Mouse (Mus musculus) kidney, embryonic 14.5 days (tissue): ENCODE results near the gene Crip3. TPM values are rescaled to one million over a fixed set of nuclear protein-coding genes. Genes with fewer than 3 reads are reported as not detected.

Source experiments
- ATAC-seq: fragments of 200-750 bp; cut with Nextera tagmentation; 2 replicates; pipeline ENCODE4 v1.8.0; 2017; ENCODE audit warnings: moderate number of reproducible peaks, mild to moderate bottlenecking, moderate TSS enrichment, moderate library complexity; ENCODE audit not compliant: low FRiP score, low TSS enrichment
- H3K27ac ChIP-seq: fragments of 300-500 bp; sonication (generic); 2 replicates; pipeline ENCODE4 v1.5.1; 2014; ENCODE audit warnings: low read depth, mild to moderate bottlenecking, low read length, moderate library complexity, mixed read lengths
- H3K27me3 ChIP-seq: fragments of 300-500 bp; sonication (generic); 2 replicates; pipeline ENCODE4 v1.6.1; 2014; ENCODE audit warnings: mild to moderate bottlenecking, low read length; ENCODE audit not compliant: control insufficient read depth, insufficient read depth
- H3K36me3 ChIP-seq: fragments of 300-500 bp; sonication (generic); 2 replicates; pipeline ENCODE4 v1.6.1; 2014; ENCODE audit warnings: low read length, mixed read lengths; ENCODE audit not compliant: control insufficient read depth, insufficient read depth
- H3K4me1 ChIP-seq: fragments of 300-500 bp; sonication (generic); 2 replicates; pipeline ENCODE4 v1.6.1; 2014; ENCODE audit warnings: low read length, mixed read lengths; ENCODE audit not compliant: control insufficient read depth, insufficient read depth
- H3K4me2 ChIP-seq: fragments of 300-500 bp; sonication (generic); replicated peaks from 2 replicates; pipeline ENCODE4 v1.6.1; 2014; ENCODE audit warnings: low read depth, mild to moderate bottlenecking, low read length
- H3K4me3 ChIP-seq: fragments of 300-500 bp; sonication (generic); 2 replicates; pipeline ENCODE4 v1.5.1; 2014; ENCODE audit warnings: mild to moderate bottlenecking, low read length
- H3K9ac ChIP-seq: fragments of 300-500 bp; sonication (generic); 2 replicates; pipeline ENCODE4 v1.6.1; 2014; ENCODE audit warnings: low read depth, mild to moderate bottlenecking, low read length, moderate library complexity
- H3K9me3 ChIP-seq: fragments of 300-500 bp; sonication (generic); 2 replicates; pipeline ENCODE4 v1.6.1; 2016; ENCODE audit warnings: low read length; ENCODE audit not compliant: control insufficient read depth
- WGBS: fragments of 180-500 bp; shearing (Covaris S2); extraction: QIAGEN DNeasy Blood & Tissue Kit; methylation state at CpG from one replicate; pipeline ENCODE4 v1.1.7; 2014; 5-methylcytosine and 5-hydroxymethylcytosine counted together
- polyA plus RNA-seq: library from polyadenylated mRNA; unstranded; fragments of >200 nt; fragmentation: Nextera tagmentation; extraction: Ambion mirVana; gene quantifications from 2 replicates; pipeline ENCODE4 v1.2.1, GENCODE M21; 2014

The Crip3 gene
- polyA plus RNA-seq, 1 experiment from 2014 or later, result 0.38 TPM

DNA sequence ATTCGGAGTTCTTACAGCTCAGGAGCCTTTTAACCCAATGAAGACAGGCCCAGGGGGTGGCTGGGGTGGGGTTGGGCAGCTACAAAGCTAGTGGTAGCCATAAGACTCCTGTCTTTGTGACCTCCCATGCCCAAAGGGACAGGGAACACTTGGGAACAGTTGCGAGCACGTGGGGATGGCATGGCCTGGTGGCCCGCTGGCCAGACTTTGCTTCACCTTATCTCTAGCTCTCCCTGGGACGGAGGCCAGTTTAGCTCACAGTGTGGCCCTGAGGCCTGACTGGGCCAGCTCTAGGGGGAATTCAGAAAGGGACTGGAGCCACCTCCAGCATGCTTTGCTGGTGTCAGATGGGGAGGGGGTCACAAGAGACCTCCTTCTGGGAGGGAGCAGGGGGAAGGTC lies 33.5 kb downstream of the Crip3 start:
- WGBS, result 74% methylated on average over 5 of the region's 5 CpGs
- H3K4me1 ChIP-seq, result 0 out of 2 replicates have a peak, but pooled peaks cover 6% of the 10 kb centered on the region

GRCm38 (mm10) chr17:46467830-46468229 lies 39.1 kb downstream of the Crip3 start:
- 67% methylated on average over 9 of the region's 9 CpGs for WGBS
- Histone ChIP-seq H3K4me1 (no peaks in the 10 kb centered on the region), H3K4me3 (no peak overlapping the region), H3K36me3 (no peaks in the 10 kb centered on the region), H3K9ac (no peak overlapping the region), H3K27me3 (0 out of 2 replicates have a peak, but pooled peaks cover 3% of the 10 kb centered on the region), H3K27ac (no peak overlapping the region), H3K9me3 (no peaks in the 10 kb centered on the region), H3K4me2 (no peak overlapping the region)
- ATAC-seq, result no peak

More for the DNA sequence above, 33.5 kb downstream of the Crip3 start:
- Histone ChIP-seq H3K9ac (no peak overlapping the region), H3K4me3 (no peak overlapping the region), H3K27ac (no peak overlapping the region), H3K9me3 (no peaks in the 10 kb centered on the region), H3K27me3 (peaks cover 37% of the 10 kb centered on the region), H3K36me3 (no peaks in the 10 kb centered on the region), H3K4me2 (no peak overlapping the region)
- no peak for ATAC-seq

- Histone ChIP-seq H3K9ac (no peak overlapping the region), H3K4me2 (no peak overlapping the region), H3K36me3 (no peaks in the 10 kb centered on the region), H3K4me1 (0 out of 2 replicates have a peak, but pooled peaks cover 3% of the 10 kb centered on the region), H3K27ac (no peak overlapping the region), H3K9me3 (no peaks in the 10 kb centered on the region), H3K4me3 (no peak overlapping the region), H3K27me3 (no peaks in the 10 kb centered on the region)
- ATAC-seq, result no peak
- WGBS, result 62% methylated on average over 8 of the region's 8 CpGs
Observed at GRCm38 (mm10) chr17:46476601-46477000, 47.9 kb downstream of the Crip3 start.

- H3K9me3 ChIP-seq, result no peaks in the 10 kb centered on the region
- whole genome bisulfite sequencing, result 59% methylated on average over 15 of the region's 15 CpGs
- no peak for ATAC-seq
- 0 out of 2 replicates have a peak, but pooled peaks cover 3% of the 10 kb centered on the region for H3K4me1 ChIP-seq
- H3K27me3 ChIP-seq, result no peaks in the 10 kb centered on the region
- H3K9ac ChIP-seq, result no peak overlapping the region
- H3K27ac ChIP-seq, result no peak overlapping the region
- no peak overlapping the region for H3K4me2 ChIP-seq
- no peaks in the 10 kb centered on the region for H3K36me3 ChIP-seq
- H3K4me3 ChIP-seq, result no peak overlapping the region
Observed at GRCm38 (mm10) chr17:46477286-46477685, 48.6 kb downstream of the Crip3 start.

Other genes starting within 250 kb of the Crip3 start
- gene Polh, start 226.3 kb upstream of the Crip3 start, polyA plus RNA-seq, result 9.3 and 15.6 TPM in 2 replicates
- gene Xpo5, start 226.1 kb upstream of the Crip3 start, polyA plus RNA-seq, result 36.6 and 61.5 TPM in 2 replicates
- gene Polr1c, start 180.9 kb upstream of the Crip3 start, polyA plus RNA-seq, result 114 and 120 TPM in 2 replicates
- 102 and 106 TPM in 2 replicates for gene Yipf3, start 180.8 kb upstream of the Crip3 start, polyA plus RNA-seq
- gene Lrrc73, start 175.4 kb upstream of the Crip3 start, polyA plus RNA-seq, result 0.54 and 0.92 TPM in 2 replicates
- gene Tjap1, start 145.9 kb upstream of the Crip3 start, polyA plus RNA-seq, result 38.5 and 39.4 TPM in 2 replicates
- not detected in 2 replicates for gene Dlk2, start 131.5 kb upstream of the Crip3 start, polyA plus RNA-seq
- 3.5 and 4.6 TPM in 2 replicates for gene Abcc10, start 100.6 kb upstream of the Crip3 start, polyA plus RNA-seq
- gene Zfp318, start 45.2 kb upstream of the Crip3 start, polyA plus RNA-seq, result 12.1 and 18.3 TPM in 2 replicates
- gene Slc22a7, start 9.5 kb downstream of the Crip3 start, polyA plus RNA-seq, result not detected in 2 replicates
- 0.04 and 0.11 TPM in 2 replicates for gene Ttbk1, start 58.7 kb downstream of the Crip3 start, polyA plus RNA-seq
- gene Dnph1, start 67.8 kb downstream of the Crip3 start, polyA plus RNA-seq, result 67.9 and 71.2 TPM in 2 replicates
- 3.0 and 4.8 TPM in 2 replicates for gene Cul9, start 117.5 kb downstream of the Crip3 start, polyA plus RNA-seq
- 10.3 and 12.8 TPM in 2 replicates for gene Srf, start 127.2 kb downstream of the Crip3 start, polyA plus RNA-seq
- 58.5 and 64.1 TPM in 2 replicates for gene Ptk7, start 200.6 kb downstream of the Crip3 start, polyA plus RNA-seq
- gene Klc4, start 217.1 kb downstream of the Crip3 start, polyA plus RNA-seq, result 22.0 and 31.5 TPM in 2 replicates
- gene Mrpl2, start 217.3 kb downstream of the Crip3 start, polyA plus RNA-seq, result 121 and 141 TPM in 2 replicates
- gene Cul7, start 221.4 kb downstream of the Crip3 start, polyA plus RNA-seq, result 40.7 and 42.6 TPM in 2 replicates
- 54.0 and 66.5 TPM in 2 replicates for gene Rrp36, start 245.4 kb downstream of the Crip3 start, polyA plus RNA-seq
- 148 and 174 TPM in 2 replicates for gene Mea1, start 249.9 kb downstream of the Crip3 start, polyA plus RNA-seq